Mouse (Mus musculus) kidney, adult 9 months (tissue): Measurements from ENCODE around the gene Prnp.

Experiments used
- DNase-seq: peaks from one replicate; pipeline ENCODE4 v3.0.0; 2022

Prnp gene

DNA sequence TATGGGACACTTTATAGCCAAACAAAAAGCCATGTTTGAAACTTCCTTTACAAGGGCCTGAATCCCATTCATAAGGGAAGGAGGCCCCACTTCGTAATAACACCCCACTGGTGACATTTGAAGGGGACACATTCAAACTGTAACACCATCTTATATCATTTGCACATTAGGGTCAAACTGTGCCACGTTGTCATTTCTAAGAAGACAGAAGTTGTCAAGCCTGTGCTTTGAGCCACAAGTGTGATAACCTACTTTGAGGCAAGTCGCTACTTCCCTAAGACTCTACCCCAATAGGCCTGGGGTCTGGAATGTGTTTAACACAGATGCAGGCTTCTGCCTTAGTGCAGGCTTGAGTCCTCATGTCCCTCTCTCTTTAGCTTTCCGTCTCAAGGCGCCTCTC lies 2.4 kb upstream of the Prnp start:
- DNase-seq, result no peak

DNA sequence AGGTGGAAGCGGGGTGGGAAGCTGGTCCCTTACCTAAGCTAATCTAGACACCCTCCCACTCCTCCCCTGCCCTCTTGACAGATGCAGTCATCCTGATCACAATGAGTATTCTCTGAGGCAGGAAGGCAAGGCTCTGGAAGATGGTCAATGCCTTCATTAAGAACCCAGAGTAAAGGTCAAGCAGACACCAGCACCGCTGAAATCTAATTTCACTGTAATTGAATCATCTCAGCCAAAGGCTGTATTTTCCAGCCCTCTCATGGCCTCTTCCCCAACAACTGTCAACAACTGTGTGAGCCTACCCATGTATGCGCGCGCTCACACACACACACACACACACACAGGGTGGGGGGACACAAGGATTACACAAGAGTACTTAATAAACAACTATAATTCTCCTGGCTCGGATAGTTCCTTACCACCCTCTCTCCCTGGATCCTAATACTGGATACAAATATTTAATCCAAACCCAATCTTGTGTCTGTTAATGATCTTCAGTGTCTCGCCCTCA lies 1.3 kb upstream of the Prnp start:
- DNase-seq, result peak; percentile 83

DNA sequence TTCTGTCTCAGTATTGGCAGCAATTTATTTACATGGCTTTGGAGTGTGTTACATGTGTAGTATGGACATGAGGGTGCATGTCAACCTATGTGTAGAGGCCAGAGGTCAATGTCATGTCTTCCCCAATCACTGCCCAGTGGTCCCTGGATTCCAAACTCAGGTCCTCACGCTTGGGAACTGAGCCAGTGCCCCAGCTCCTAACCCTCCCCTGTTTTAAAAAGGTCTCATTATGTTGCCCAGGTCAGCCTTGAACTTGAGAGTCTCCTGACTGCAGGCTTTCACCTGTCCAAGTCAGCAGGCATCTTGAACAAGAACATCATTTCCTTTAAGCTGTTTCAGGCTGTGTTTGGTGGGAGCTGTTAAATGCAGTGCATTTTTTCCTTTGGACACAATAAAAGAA lies 822 bp upstream of the Prnp start:
- DNase-seq, result no peak

DNA sequence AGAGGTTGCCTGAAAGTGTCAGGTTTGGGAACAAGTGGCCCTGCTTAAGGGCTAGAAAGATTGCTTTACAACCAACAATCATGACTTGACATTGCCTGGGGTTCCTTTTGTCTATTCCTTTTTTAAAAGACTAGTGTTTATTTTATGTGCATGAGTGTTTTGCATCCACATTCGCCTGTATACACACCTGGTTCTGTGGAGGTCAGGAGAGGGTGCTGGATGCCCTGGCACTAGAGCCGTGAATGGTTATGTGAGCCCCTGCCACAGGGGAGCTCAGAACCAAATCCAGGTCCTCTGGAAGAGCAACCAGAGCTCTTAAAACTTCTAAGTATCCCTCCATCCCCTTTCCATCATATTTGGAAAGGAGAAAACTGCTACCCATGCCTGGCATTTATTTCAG lies 1.1 kb downstream of the Prnp start:
- DNase-seq, result no peak

DNA sequence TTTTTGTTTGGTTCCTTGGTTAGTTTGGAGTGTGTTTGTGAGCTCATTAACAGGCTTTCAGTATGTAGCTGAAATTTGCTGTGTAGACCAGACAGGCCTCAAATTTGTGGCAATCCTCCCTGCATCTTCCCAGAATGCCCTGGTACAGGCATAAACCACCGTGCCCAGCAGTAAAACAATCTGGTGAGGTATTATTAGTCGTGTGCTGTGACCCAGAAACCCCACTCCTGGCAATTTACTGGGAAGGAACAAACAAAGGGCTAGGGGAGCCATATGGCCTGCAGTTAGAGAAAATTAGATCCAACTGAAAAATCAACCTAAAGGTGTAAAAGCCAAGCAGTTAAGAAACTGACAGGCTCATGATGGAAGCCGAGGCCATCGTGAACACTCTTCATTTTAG lies 1.6 kb downstream of the Prnp start:
- peak; percentile 40 for DNase-seq

DNA sequence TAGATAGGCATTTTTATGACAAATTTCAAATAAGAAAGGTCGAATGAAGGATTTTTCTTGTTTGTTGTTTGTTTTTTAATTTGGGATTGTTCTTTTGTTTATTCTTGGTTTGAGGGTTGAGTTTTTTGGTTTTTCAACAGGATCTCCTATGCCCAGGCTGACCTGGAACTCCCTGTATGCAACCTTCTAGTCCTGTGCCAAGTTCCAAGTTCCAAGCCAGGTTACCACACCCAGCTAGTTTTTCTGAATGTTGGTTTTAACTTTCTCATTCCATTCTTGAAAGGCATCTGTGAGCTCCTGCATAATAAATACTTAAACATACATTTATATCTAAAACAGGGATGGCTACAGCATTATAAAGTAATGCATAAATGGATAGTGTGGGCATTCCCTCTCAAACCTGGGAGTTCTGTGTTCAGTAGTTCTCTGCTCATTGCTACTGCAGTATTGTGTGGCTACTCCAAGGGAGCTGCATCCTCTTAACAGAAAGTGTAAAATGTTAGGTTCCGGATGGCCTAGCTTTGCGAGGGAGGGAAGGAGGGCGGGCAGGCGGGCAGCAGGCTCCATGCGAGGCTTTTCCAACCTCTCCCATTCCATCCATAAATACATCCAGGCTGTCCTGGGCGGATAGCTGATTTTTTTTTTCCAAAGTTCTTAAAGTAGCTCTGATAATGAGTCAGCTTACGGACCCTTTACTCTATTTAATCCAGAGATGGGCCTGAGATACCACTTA lies 3.0 kb downstream of the Prnp start:
- DNase-seq, result peak; percentile 50

DNA sequence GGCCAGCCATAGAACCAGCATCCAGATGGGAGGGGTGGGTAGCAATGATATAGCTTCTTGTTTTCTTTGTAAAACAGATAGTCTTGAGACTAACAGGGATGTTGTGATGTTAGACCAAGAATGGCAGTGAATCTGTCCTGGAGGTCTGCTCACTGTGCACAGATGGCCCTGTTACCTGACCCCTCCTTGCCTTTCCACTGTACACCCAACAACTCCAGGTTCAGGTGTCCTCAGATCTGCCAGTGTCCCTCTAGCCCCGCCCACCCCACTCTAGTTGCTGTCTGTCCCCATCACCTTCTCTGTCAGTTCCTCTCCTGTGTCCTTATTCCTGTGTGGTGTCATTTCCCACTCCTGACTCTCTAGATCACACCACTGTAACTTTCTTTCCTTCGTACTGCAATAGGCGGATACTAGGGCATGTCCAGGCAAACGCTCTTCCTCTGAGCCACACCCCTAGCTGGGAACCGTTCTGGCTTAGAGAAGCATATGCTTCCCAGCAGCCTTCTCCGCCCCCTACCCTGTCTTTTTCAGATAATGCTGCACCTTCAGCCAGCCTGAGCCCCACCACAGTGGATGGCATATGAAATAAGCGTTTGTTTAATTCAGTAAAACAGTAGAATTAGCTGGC lies 22.7 kb downstream of the Prnp start:
- DNase-seq, result no peak

DNA sequence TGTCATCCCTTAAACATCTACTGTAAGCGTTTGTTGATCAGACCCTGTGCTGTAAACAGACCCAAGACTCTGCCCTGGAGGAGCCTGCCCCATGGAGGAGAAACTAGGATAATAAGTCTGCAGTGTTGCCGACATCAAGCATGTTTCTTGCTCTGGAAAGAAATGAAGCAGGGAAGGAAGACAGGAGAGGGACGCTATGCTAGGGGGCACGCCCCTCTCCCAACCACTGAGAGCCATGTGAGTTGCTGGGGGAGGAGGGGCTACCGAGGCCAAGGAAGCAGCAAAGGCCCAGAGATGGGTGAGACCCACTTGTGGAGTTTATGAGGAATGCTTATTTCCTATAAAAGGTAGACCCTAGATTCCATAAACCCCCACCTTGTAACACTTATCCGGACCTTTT lies 23.3 kb downstream of the Prnp start:
- no peak for DNase-seq

DNA sequence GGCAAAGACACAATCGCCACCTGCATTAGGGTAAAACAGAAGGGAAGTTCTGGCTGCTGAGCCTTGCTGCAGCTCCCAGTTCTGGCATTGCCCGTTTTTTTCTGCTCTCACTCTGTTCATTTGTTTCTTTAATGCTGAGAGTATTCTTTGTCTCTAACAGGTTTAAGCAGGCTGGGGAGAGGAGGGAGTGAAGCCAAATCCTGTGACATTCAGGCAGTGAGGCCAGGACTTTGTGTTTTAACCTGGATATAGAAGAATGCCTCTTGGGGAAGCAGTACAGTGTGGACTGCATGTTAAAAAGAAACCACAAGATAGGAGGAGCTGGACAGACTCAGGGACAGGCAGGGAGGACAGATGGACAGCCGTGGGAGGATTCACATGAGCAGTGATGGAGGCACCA lies 23.9 kb downstream of the Prnp start:
- peak; percentile 52 for DNase-seq

DNA sequence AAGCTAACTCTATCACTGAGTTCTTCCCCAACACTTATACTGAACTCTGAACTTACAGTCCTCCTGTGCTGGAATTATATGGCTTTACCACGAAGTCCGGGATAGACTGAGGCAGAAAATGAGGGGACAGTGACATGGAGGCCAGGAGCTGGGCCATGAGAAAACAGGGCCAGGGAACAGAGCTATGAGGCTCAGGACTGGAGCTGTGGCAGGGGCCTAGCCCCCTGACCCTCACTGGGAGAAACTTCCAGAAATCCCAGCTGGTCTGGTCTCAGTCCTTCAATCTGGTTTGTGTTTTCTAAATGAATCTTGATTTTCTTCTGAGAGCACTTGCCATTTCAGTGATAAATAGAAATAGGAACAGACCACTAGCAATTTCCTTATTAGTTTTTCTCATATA lies 24.5 kb downstream of the Prnp start:
- DNase-seq, result no peak

DNA sequence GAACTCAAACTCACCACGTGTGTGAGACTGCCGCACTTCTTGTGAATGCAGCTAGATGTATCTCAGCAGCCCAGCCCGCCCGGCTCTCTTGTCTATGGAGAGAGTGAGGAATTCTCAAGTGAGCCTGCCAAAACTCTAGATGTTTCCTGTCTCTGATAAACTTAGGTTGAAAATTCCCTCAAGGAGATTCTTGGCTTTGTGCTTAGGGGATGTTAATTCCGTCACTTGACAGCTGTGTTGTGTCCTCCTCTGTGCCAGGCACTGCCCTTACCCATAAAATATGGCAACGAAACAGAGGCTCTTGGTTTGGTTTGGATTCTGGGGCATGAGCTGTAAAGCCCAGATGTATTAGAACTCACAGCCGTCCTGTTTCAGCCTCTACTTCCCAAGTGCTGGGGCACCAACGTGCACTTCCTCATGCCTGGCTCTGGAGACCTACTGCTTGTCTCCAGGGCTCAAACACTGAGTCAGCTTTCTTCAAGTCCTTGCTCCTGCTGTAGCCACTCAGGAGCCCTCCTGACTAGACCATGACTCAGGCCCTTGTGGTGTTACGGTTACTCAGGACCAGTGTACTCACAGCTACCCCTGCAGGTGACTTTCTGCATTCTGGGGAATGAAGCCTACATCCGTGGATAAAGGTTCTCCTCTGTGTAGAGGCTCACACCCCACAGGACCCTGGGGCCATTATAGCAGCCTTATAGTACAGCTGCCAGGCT lies 25.8 kb downstream of the Prnp start:
- no peak for DNase-seq

DNA sequence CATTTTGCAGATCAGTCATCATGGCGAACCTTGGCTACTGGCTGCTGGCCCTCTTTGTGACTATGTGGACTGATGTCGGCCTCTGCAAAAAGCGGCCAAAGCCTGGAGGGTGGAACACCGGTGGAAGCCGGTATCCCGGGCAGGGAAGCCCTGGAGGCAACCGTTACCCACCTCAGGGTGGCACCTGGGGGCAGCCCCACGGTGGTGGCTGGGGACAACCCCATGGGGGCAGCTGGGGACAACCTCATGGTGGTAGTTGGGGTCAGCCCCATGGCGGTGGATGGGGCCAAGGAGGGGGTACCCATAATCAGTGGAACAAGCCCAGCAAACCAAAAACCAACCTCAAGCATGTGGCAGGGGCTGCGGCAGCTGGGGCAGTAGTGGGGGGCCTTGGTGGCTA lies 26.7 kb downstream of the Prnp start:
- no peak for DNase-seq

DNA sequence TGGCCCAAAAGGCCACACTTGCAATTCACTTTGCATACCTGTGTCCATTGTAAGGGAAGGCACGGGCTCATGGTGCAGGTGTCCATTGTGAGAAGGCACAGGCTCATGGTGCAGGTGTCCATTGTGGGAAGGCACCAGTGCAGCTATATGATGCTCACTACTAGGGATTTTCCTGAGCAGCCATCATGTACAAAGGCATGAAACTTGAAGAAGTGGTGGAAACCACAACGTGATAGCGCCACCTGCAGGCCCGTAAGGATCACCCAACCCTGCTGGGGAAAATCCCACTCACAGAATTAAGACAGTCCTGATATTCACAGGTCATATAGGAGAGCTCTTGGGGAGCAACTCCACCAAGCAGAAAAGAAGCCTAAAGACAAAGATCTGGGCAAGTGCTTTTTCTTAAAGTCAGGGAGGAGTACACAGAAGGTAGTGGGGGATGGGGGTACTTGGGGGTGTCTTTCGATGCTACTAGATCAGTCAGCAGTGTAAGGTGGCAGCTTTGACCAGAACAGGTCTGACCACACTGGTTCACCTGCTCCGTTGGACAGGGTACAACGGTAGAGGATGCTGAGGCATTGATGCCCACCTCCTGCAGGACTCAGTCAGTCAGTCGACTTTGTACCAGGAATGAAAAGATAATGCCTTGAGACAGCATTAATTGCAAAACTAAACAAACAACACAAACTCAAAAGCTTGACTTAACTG lies 29.8 kb downstream of the Prnp start:
- peak; percentile 63 for DNase-seq

DNA sequence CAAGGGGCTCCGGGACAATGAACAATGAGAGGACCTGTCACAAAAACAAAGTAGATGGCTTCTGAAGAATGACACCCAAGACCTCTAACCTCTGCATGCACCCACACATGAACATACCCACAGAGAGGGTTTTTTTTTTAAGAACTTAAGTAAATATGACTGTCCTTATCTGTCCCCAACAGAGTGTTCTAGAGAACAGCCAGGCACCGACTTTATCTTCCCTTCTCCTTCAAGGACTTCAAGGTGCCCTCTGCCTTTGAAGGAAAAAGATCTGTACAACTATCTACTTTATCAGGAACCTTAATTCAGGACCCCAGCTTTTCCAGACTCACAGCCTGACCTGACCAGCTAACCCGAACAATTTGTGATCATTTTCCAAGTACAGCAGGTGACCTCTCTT lies 30.8 kb downstream of the Prnp start:
- DNase-seq, result no peak

DNA sequence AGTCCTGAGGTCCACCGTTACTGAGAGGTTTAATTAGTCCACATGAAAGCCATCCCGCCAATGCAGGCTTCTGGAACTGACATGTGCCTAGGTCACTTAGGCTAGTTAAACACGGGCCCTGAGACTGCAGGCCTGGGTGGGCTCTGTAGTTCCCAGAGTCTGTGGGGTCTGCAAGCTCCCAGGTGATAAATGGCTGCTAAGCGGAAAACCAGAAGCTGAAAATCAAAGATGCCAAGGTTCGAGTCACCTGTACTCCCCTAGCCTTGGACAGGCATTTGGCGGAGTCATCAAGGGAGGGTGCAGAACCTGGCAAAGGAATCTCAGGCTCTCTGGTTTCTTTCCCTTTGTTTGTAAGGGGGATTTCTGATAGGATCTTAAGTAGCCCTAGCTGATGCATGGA lies 31.8 kb downstream of the Prnp start:
- DNase-seq, result no peak

DNA sequence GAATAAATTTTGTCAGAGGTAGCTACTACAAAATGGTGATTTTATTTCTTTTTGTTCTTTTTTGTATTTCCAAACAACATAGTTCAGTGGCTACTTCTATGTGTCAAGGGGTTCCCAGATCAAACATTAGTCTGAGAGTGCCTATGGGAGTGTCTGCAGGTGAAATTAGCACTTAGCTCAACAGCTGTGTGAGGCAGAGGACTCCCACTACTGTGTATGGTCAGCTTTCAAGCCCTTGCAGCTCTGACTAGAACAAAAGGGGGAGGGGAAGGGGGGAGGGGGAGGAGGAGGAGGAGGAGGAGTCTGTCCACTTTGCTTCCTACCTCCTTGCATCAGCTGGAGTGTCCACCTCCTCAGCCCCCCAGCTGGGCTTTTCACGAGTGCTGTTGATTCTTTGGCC lies 34.6 kb downstream of the Prnp start:
- no peak for DNase-seq

DNA sequence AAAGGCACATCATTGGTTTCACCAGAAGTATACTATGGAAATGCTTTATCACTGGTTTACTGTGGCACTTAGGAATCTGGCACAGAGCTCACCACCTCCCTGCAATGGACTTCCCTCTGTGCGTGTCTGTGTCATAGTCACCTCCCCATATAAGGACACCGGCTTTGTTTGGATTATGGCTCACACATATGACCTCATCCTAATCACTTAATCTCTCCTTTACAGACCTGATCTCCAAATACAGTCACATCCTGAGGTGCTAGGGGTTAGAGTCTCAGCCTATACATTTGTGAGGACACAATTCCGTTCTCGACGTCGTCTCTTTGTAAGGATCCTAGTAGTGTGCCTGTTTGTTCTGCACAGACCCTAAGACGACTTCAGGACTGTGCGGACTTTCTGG lies 35.5 kb downstream of the Prnp start:
- DNase-seq, result no peak

DNA sequence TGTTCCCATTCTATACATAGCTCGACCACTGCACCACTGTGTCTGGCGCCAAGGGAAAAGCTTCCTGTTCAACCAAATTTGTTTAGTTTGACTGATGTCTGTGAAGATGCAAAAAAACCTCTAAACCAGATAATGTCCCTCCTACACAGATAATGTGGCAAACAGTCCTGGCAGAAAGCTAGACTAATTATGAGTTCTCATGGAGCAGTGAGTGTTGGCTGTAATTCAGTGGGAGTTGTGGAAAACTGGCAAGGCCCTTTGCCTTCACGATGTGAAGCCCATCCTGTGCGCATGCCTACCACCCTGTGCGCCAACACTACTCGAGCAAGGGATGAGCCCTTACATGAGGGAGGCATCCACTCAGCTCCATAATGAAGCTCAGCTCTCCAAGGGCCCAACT lies 36.0 kb downstream of the Prnp start:
- DNase-seq, result no peak

DNA sequence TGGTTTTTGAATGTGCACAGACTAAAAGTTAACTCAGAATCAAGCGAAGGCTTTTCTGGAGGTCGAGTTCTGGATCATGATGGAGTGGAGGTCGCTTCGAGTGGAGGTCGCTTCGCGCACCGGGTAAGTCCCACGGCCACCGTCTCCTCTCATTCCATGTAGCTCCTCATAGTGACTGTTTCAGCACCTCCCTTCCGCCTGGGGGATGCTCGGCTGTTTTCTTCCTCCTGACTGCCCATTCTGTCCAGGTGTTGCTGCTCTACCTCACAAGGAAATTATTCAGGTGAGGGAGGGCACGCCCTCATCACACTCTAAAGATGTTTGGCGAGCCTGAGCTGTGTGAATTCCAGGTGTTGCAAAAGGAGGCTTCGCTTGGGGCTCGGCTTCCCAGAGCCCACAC lies 36.6 kb downstream of the Prnp start:
- DNase-seq, result no peak

DNA sequence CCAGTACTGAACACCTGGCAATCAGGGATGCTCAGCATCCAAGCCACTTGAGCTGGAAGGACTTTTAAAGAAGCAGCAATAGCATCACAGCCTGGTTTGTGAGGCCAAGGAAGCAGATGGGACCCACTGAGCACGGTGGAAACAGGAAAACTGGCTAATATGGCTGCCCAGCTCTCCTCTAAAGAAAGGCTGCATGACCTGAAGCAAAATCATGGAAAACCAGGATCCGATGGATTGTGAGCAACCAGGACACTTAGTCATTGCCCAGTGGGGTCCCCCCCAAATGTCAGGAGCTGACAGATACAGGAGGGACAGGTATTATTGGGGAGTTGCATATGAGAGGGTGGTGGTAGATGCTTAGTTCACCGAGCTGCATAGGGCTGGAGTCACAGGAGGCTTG lies 38.4 kb downstream of the Prnp start:
- no peak for DNase-seq

DNA sequence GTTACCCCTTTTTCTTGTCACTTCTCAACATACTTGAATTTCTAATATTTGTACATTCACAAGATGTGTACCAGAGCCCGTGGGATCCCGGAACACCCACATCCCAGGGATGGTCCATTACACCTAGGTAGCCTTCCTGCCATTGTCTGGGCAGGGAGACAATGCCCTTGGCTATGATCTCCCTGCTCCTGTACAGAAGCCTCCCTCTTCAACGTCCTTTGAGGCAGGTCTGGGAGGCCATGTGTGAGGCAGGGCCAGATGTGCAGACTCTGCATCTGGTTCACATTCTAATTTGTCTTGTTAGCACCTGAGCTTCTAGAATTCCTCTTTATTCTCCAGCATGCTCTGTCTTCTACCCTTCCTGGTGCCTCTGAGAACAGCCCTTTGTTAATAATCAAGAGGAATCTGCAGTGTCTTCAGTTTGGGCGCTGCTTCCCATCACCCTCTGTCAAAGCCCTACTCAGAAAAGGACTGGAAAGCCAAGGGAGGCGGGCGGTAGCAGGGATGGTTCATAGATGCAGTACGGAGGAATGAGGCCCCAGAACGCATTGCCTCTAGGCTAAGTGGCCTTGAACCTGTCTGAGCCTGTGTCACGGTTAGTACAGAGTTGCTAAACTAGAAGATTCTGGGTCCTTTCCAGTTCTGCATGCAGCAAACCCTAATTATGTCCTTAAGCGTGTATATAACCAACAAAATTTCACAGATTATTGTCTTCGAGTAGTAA lies 39.4 kb downstream of the Prnp start:
- DNase-seq, result no peak

DNA sequence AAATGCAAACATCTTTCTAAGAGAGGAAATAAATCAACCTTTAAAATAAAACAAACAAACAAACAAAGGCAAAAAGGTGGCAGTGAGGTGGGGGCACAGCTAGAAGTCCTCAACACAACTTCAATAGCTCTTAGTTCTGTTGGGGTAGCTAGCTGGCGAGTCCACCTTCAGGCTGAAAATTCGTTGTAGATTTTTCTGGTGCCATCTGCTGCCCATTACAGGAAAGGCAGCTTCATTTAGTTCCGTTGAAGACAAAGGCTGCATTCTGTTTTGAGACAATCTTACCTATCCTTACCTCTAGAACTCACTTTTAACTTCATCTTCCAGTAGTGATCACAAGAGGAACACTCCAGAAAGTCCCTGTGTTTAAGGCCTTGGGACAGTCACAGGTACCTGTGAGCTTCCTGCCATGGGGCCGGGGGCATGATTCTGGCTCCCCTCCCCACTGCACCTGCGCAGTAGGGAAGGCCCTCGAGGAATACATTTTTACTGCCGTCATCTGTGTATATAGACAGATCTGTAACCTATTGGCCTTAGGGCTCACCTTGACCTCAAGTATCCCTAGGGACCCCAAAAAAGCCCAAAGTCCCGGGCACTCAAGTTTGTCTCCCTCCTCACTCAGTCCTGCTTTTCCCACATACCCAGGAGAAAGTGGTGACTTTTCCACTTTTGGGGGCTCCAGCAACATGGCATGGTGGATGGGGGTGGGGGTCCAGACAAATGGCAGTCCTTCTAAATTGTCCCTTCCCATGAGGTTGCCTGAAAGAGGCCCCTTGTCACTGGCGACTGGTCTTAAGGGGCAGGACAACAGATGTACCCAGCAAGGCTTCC lies 40.3 kb downstream of the Prnp start:
- DNase-seq, result peak; percentile 66
